Mouse (Mus musculus) embryonic facial prominence, embryonic 10.5 days (tissue): ENCODE results near the gene Zfp148. TPM values are rescaled to one million over a fixed set of nuclear protein-coding genes. Genes with fewer than 3 reads are reported as not detected.

ENCODE experiments used
- DNase-seq: peaks from one replicate; pipeline ENCODE4 v3.0.0-alpha.2; 2017; ENCODE audit warnings: low spot score
- H3K27ac ChIP-seq: fragments of 300-500 bp; sonication (generic); replicated peaks from 2 replicates; pipeline ENCODE4 v1.5.1; 2016; ENCODE audit warnings: mild to moderate bottlenecking
- H3K27me3 ChIP-seq: fragments of 300-500 bp; sonication (generic); replicated peaks from 2 replicates; pipeline ENCODE4 v1.6.1; 2016; ENCODE audit warnings: low read depth, mild to moderate bottlenecking; ENCODE audit not compliant: poor library complexity, severe bottlenecking
- H3K36me3 ChIP-seq: fragments of 300-500 bp; sonication (generic); replicated peaks from 2 replicates; pipeline ENCODE4 v1.6.1; 2016; ENCODE audit warnings: mild to moderate bottlenecking, moderate library complexity
- H3K4me1 ChIP-seq: fragments of 300-500 bp; sonication (generic); 2 replicates; pipeline ENCODE4 v1.6.1; 2016
- H3K4me3 ChIP-seq: fragments of 300-500 bp; sonication (generic); 2 replicates; pipeline ENCODE4 v1.5.1; 2016; ENCODE audit warnings: mild to moderate bottlenecking, moderate library complexity
- H3K9me3 ChIP-seq: fragments of 300-500 bp; sonication (generic); 2 replicates; pipeline ENCODE4 v1.6.1; 2016; ENCODE audit warnings: mild to moderate bottlenecking
- WGBS: fragments of 180-500 bp; shearing (Covaris S2); methylation state at CpG from one replicate; pipeline ENCODE4 v1.1.7; 2016; 5-methylcytosine and 5-hydroxymethylcytosine counted together
- polyA plus RNA-seq: library from polyadenylated mRNA; unstranded; fragments of >200 nt; fragmentation: Nextera tagmentation; extraction: Ambion mirVana; gene quantifications from 2 replicates; pipeline ENCODE4 v1.2.1, GENCODE M21; 2016

The Zfp148 gene
- polyA plus RNA-seq, 1 experiment from 2014 or later = 51.8 TPM

GRCm38 (mm10) chr16:33357805-33358204 lies 22.8 kb upstream of the Zfp148 start:
- H3K4me3 ChIP-seq = no peak overlapping the region
- H3K27ac ChIP-seq = no peak overlapping the region
- H3K36me3 ChIP-seq = no peaks in the 10 kb centered on the region
- no peak for DNase-seq
- H3K27me3 ChIP-seq = no peaks in the 10 kb centered on the region
- H3K9me3 ChIP-seq = no peaks in the 10 kb centered on the region
- WGBS = 78% methylated on average over 6 of the region's 6 CpGs
- no peaks in the 10 kb centered on the region for H3K4me1 ChIP-seq

GRCm38 (mm10) chr16:33365772-33366171 lies 14.9 kb upstream of the Zfp148 start:
- 90% methylated on average over 6 of the region's 6 CpGs for WGBS
- no peak for DNase-seq
- Histone ChIP-seq H3K4me1 (peaks cover 3% of the 10 kb centered on the region), H3K36me3 (no peaks in the 10 kb centered on the region), H3K27ac (no peak overlapping the region), H3K4me3 (no peak overlapping the region), H3K9me3 (0 out of 2 replicates have a peak, but pooled peaks cover 2% of the 10 kb centered on the region), H3K27me3 (no peaks in the 10 kb centered on the region)

- Histone ChIP-seq H3K36me3 (no peaks in the 10 kb centered on the region), H3K4me3 (no peak overlapping the region), H3K27me3 (no peaks in the 10 kb centered on the region), H3K27ac (no peak overlapping the region), H3K4me1 (peaks cover 6% of the 10 kb centered on the region), H3K9me3 (no peaks in the 10 kb centered on the region)
- DNase-seq = no peak
- 81% methylated on average over 3 of the region's 3 CpGs for WGBS
Measured at GRCm38 (mm10) chr16:33368632-33369031, 12.0 kb upstream of the Zfp148 start.

- DNase-seq = peak; percentile 19
- no peaks in the 10 kb centered on the region for H3K9me3 ChIP-seq
- WGBS = 53% methylated on average over 6 of the region's 6 CpGs
- peaks cover 6% of the 10 kb centered on the region for H3K4me1 ChIP-seq
- H3K4me3 ChIP-seq = no peak overlapping the region
- no peaks in the 10 kb centered on the region for H3K36me3 ChIP-seq
- peak overlapping the region; percentile 24; the same call in 1 of the 2 replicates for H3K27ac ChIP-seq
- no peaks in the 10 kb centered on the region for H3K27me3 ChIP-seq
Measured at GRCm38 (mm10) chr16:33370836-33371235, 9.8 kb upstream of the Zfp148 start.

GRCm38 (mm10) chr16:33372611-33373010 lies 8.0 kb upstream of the Zfp148 start:
- 81% methylated on average over 5 of the region's 5 CpGs for WGBS
- Histone ChIP-seq H3K27ac (no peak overlapping the region), H3K36me3 (no peaks in the 10 kb centered on the region), H3K9me3 (no peaks in the 10 kb centered on the region), H3K4me3 (no peak overlapping the region), H3K27me3 (no peaks in the 10 kb centered on the region), H3K4me1 (peaks cover 6% of the 10 kb centered on the region)
- DNase-seq = no peak

- Histone ChIP-seq H3K36me3 (no peaks in the 10 kb centered on the region), H3K27me3 (no peaks in the 10 kb centered on the region), H3K4me3 (no peak overlapping the region), H3K9me3 (no peaks in the 10 kb centered on the region), H3K27ac (no peak overlapping the region), H3K4me1 (peaks cover 6% of the 10 kb centered on the region)
- DNase-seq = no peak
- WGBS = 93% methylated on average over 2 of the region's 2 CpGs
Measured at GRCm38 (mm10) chr16:33373326-33373725, 7.3 kb upstream of the Zfp148 start.

- Histone ChIP-seq H3K4me1 (0 out of 2 replicates have a peak, but pooled peaks cover 7% of the 10 kb centered on the region), H3K9me3 (no peaks in the 10 kb centered on the region), H3K27ac (no peak overlapping the region), H3K27me3 (no peaks in the 10 kb centered on the region), H3K36me3 (no peaks in the 10 kb centered on the region), H3K4me3 (no peak overlapping the region)
- WGBS = 80% methylated on average over 5 of the region's 5 CpGs
- no peak for DNase-seq
Measured at GRCm38 (mm10) chr16:33376266-33376665, 4.4 kb upstream of the Zfp148 start.

GRCm38 (mm10) chr16:33379219-33379943 lies 1.3 kb upstream of the Zfp148 start:
- Histone ChIP-seq H3K4me3 (peak overlapping the region; percentile 95), H3K27ac (peak overlapping the region; percentile 98; the same call in 1 of the 2 replicates), H3K4me1 (peaks cover 16% of the 10 kb centered on the region), H3K27me3 (no peaks in the 10 kb centered on the region), H3K9me3 (no peaks in the 10 kb centered on the region), H3K36me3 (peaks cover 6% of the 10 kb centered on the region; the same call in 1 of the 2 replicates)
- WGBS = 76% methylated on average over 6 of the region's 6 CpGs
- no peak for DNase-seq

- Histone ChIP-seq H3K4me1 (peaks cover 16% of the 10 kb centered on the region), H3K27me3 (no peaks in the 10 kb centered on the region), H3K4me3 (peak overlapping the region; percentile 95), H3K9me3 (no peaks in the 10 kb centered on the region), H3K27ac (peak overlapping the region; percentile 98), H3K36me3 (peaks cover 10% of the 10 kb centered on the region; the same call in 1 of the 2 replicates)
- peak; percentile 76 for DNase-seq
- WGBS = under 1% methylated on average over 54 of the region's 80 CpGs
Measured at GRCm38 (mm10) chr16:33380882-33381613, 412 bp downstream of the Zfp148 start.

- peaks cover 10% of the 10 kb centered on the region; the same call in 1 of the 2 replicates for H3K36me3 ChIP-seq
- WGBS = 5% methylated on average over 18 of the region's 18 CpGs
- DNase-seq = peak; percentile 11
- peak overlapping the region; percentile 98 for H3K27ac ChIP-seq
- H3K4me3 ChIP-seq = peak overlapping the region; percentile 95
- H3K9me3 ChIP-seq = no peaks in the 10 kb centered on the region
- H3K4me1 ChIP-seq = peaks cover 16% of the 10 kb centered on the region
- H3K27me3 ChIP-seq = no peaks in the 10 kb centered on the region
Measured at GRCm38 (mm10) chr16:33381614-33382245, 1.1 kb downstream of the Zfp148 start.

GRCm38 (mm10) chr16:33382341-33382740 lies 1.7 kb downstream of the Zfp148 start:
- H3K4me3 ChIP-seq = peak overlapping the region; percentile 95
- peak overlapping the region; percentile 98; the same call in 1 of the 2 replicates for H3K27ac ChIP-seq
- DNase-seq = no peak
- H3K36me3 ChIP-seq = peaks cover 13% of the 10 kb centered on the region; the same call in 1 of the 2 replicates
- no peaks in the 10 kb centered on the region for H3K9me3 ChIP-seq
- no peaks in the 10 kb centered on the region for H3K27me3 ChIP-seq
- H3K4me1 ChIP-seq = peaks cover 16% of the 10 kb centered on the region
- WGBS = 52% methylated on average over 4 of the region's 4 CpGs

GRCm38 (mm10) chr16:33383584-33383983 lies 2.9 kb downstream of the Zfp148 start:
- no peak for DNase-seq
- no peak overlapping the region for H3K4me3 ChIP-seq
- H3K36me3 ChIP-seq = peaks cover 14% of the 10 kb centered on the region; the same call in 1 of the 2 replicates
- no peak overlapping the region for H3K27ac ChIP-seq
- peaks cover 16% of the 10 kb centered on the region for H3K4me1 ChIP-seq
- WGBS = 91% methylated on average over 3 of the region's 3 CpGs
- H3K27me3 ChIP-seq = no peaks in the 10 kb centered on the region
- H3K9me3 ChIP-seq = no peaks in the 10 kb centered on the region
